In genomic region chr10:69635910-69636656, GRCm38 (mm10) we compare ENCODE assay signal across 20 mouse cellular contexts.
DNase-seq lines count a peak whose midpoint lies in the region; ATAC-seq lines count a peak whose summit lies in the region.
"Had no signal": no experiment of that assay in that cellular context is flagged by ENCODE, and none has a peak within 500 bp of the region (broad histone marks: within the 10 kb centered on the region; RNA-seq: fewer than 3 reads in every experiment).

No protein-coding gene starts in this region.

- no peak overlapping the region for H3K4me2 ChIP-seq in forebrain, embryonic 11.5 days (ENCODE audit: low read depth, low read length, severe bottlenecking)
- no peak overlapping the region for H3K4me2 ChIP-seq in forebrain, embryonic 12.5 days
- H3K4me2 ChIP-seq in hindbrain, embryonic 14.5 days (replicated peaks), result no peak overlapping the region
- H3K4me2 ChIP-seq: embryonic facial prominence, embryonic 13.5 days; heart, embryonic 15.5 days; liver, embryonic 11.5 days had no signal

- intact Hi-C loops in left cerebral cortex, postnatal 4 days (cut with DNase I), result no loop called here

- ATAC-seq in forebrain, embryonic 11.5 days (replicated peaks; ENCODE audit: low FRiP score), result peak; percentile 55
- peak; percentile 73 for ATAC-seq in forebrain, embryonic 12.5 days (ENCODE audit: low FRiP score)
- ATAC-seq in hindbrain, embryonic 14.5 days (ENCODE audit: low FRiP score), result peak; percentile 54
- ATAC-seq: midbrain, embryonic 16.5 days had no signal

- no peaks in the 10 kb centered on the region for H3K9me3 ChIP-seq in forebrain, embryonic 11.5 days (ENCODE audit: control insufficient read depth, low read length)
- H3K9me3 ChIP-seq in forebrain, embryonic 10.5 days, result no peaks in the 10 kb centered on the region
- no peaks in the 10 kb centered on the region for H3K9me3 ChIP-seq in forebrain, embryonic 12.5 days
- no peaks in the 10 kb centered on the region for H3K9me3 ChIP-seq in hindbrain, embryonic 14.5 days (ENCODE audit: control insufficient read depth, low read length)
- H3K9me3 ChIP-seq: embryonic facial prominence, embryonic 13.5 days; heart, embryonic 15.5 days had no signal

- no peak overlapping the region for H3K27ac ChIP-seq in forebrain, embryonic 11.5 days (ENCODE audit: low read depth, low read length)
- H3K27ac ChIP-seq in forebrain, embryonic 10.5 days, result no peak overlapping the region
- H3K27ac ChIP-seq in forebrain, embryonic 12.5 days, result peak overlapping the region; percentile 59
- H3K27ac ChIP-seq in hindbrain, embryonic 14.5 days, result peak overlapping the region; percentile 53
- H3K27ac ChIP-seq: embryonic facial prominence, embryonic 13.5 days; gastrocnemius, adult 2 months; heart, embryonic 15.5 days had no signal

- H3K4me3 ChIP-seq in forebrain, embryonic 11.5 days (ENCODE audit: low read depth, low read length), result no peak overlapping the region
- no peak overlapping the region for H3K4me3 ChIP-seq in forebrain, embryonic 10.5 days
- H3K4me3 ChIP-seq in forebrain, embryonic 12.5 days (replicated peaks), result no peak overlapping the region
- no peak overlapping the region for H3K4me3 ChIP-seq in hindbrain, embryonic 14.5 days (replicated peaks; ENCODE audit: low read length)
- H3K4me3 ChIP-seq: embryonic facial prominence, embryonic 13.5 days; gastrocnemius, adult 2 months; heart, embryonic 15.5 days had no signal

- H3K27me3 ChIP-seq in forebrain, embryonic 11.5 days (ENCODE audit: control insufficient read depth, insufficient read depth, low read length), result no peaks in the 10 kb centered on the region
- H3K27me3 ChIP-seq in forebrain, embryonic 10.5 days (ENCODE audit: poor library complexity, severe bottlenecking), result no peaks in the 10 kb centered on the region
- H3K27me3 ChIP-seq in forebrain, embryonic 12.5 days, result no peaks in the 10 kb centered on the region
- no peaks in the 10 kb centered on the region for H3K27me3 ChIP-seq in hindbrain, embryonic 14.5 days (ENCODE audit: control insufficient read depth, insufficient read depth, low read length)
- H3K27me3 ChIP-seq: embryonic facial prominence, embryonic 13.5 days; heart, embryonic 15.5 days had no signal

- DNase-seq in forebrain, embryonic 11.5 days (ENCODE audit: low spot score), result no peak
- no peak for DNase-seq in forebrain, embryonic 10.5 days (ENCODE audit: extremely low spot score, low spot score)
- DNase-seq in left cerebral cortex, postnatal 4 days, result peak; percentile 30
- DNase-seq in left cerebral cortex, adult 18-20 months (ENCODE audit: low spot score in 2 of 2), result no peak
- DNase-seq in hindbrain, embryonic 14.5 days (ENCODE audit: low spot score), result no peak
- DNase-seq in gastrocnemius, adult 18-20 months (ENCODE audit: low spot score), result no peak
- DNase-seq in right cerebral cortex, postnatal 36 days (ENCODE audit: low spot score in 2 of 2), result no peak
- DNase-seq: adrenal gland, adult 2 months; cerebellum, adult 11-12 months; gastrocnemius, adult 2 months; kidney, adult 18-20 months; kidney, postnatal 25 days; lung, adult 2 months; lung, postnatal 4 days; thymus, adult 18-20 months had no signal

- 64% methylated on average over 11 of the region's 11 CpGs for WGBS in forebrain, embryonic 11.5 days
- whole genome bisulfite sequencing in forebrain, embryonic 10.5 days, result 80% methylated on average over 11 of the region's 11 CpGs
- WGBS in forebrain, embryonic 12.5 days, result 56% methylated on average over 11 of the region's 11 CpGs
- WGBS in hindbrain, embryonic 14.5 days, result 44% methylated on average over 11 of the region's 11 CpGs

- no peaks in the 10 kb centered on the region for H3K4me1 ChIP-seq in forebrain, embryonic 11.5 days (replicated peaks; ENCODE audit: control insufficient read depth, insufficient read depth, low read length)
- 0 out of 2 replicates have a peak, but pooled peaks cover 6% of the 10 kb centered on the region for H3K4me1 ChIP-seq in forebrain, embryonic 10.5 days
- peaks cover 25% of the 10 kb centered on the region for H3K4me1 ChIP-seq in forebrain, embryonic 12.5 days
- H3K4me1 ChIP-seq in hindbrain, embryonic 14.5 days (replicated peaks; ENCODE audit: control insufficient read depth, insufficient read depth, low read length), result peaks cover 44% of the 10 kb centered on the region

- H3K9ac ChIP-seq in forebrain, embryonic 11.5 days (ENCODE audit: low read length), result no peak overlapping the region
- no peak overlapping the region for H3K9ac ChIP-seq in forebrain, embryonic 12.5 days
- 0 out of 2 replicates have a peak overlapping the region, but pooled peaks have one; percentile 12 for H3K9ac ChIP-seq in hindbrain, embryonic 14.5 days
- H3K9ac ChIP-seq: embryonic facial prominence, embryonic 13.5 days; heart, embryonic 15.5 days had no signal

- no peaks in the 10 kb centered on the region for H3K36me3 ChIP-seq in forebrain, embryonic 11.5 days (ENCODE audit: control insufficient read depth, insufficient read depth, low read length)
- no peaks in the 10 kb centered on the region for H3K36me3 ChIP-seq in forebrain, embryonic 10.5 days (replicated peaks)
- no peaks in the 10 kb centered on the region for H3K36me3 ChIP-seq in forebrain, embryonic 12.5 days (replicated peaks)
- H3K36me3 ChIP-seq in hindbrain, embryonic 14.5 days (replicated peaks; ENCODE audit: control insufficient read depth, insufficient read depth), result no peaks in the 10 kb centered on the region
- H3K36me3 ChIP-seq: embryonic facial prominence, embryonic 13.5 days; heart, embryonic 15.5 days had no signal

Comparison
In these comparisons a context has a peak if more than half of its experiments do, and no peak if none do; other contexts are left out.
1. H3K27ac ChIP-seq: peak in forebrain, embryonic 12.5 days (single experiment) and hindbrain, embryonic 14.5 days (single experiment); none in forebrain, embryonic 11.5 days (single experiment) and forebrain, embryonic 10.5 days (single experiment).
2. Peak in every context shown above with its lines, with median percentiles within 50 percentile points of each other: ATAC-seq.